ENCODE assay signal across 8 mouse cellular contexts in genomic region chr6:85333000-85333669, GRCm38 (mm10). TPM values are rescaled to one million over a fixed set of nuclear protein-coding genes. Genes with fewer than 3 reads are reported as not detected.
DNase-seq lines count a peak whose midpoint lies in the region; ATAC-seq and TF ChIP-seq lines count a peak whose summit lies in the region.

Gene Sfxn5 (minus strand): TSS chr6:85333422.

- TF ChIP-seq POLR2A in lung, adult 2 months (IDR thresholded peaks at IDR 0.05; ENCODE audit: borderline replicate concordance, extremely low read depth, low read depth, low read length) = peak; percentile 79; the same call in 1 of the 2 replicates

- in situ Hi-C loops in ES-E14 (cut with MboI; ENCODE audit: low sequenced_read_pairs in 2 of 2, unreplicated experiment in 2 of 2) = no loop called here

- WGBS in forebrain, embryonic 15.5 days = under 1% methylated on average over 49 of the region's 49 CpGs
- under 1% methylated on average over 49 of the region's 49 CpGs for WGBS in lung, adult 2 months

- peaks cover 2 to 6% of the 10 kb centered on the region in 2 experiments; a peak in 2 of 4 replicates for H3K4me1 ChIP-seq in ES-E14 (ENCODE audit: control insufficient read depth in 2 of 2, insufficient read depth in 2 of 2, low read length in 2 of 2, poor library complexity in 1 of 2)
- peaks cover 14% of the 10 kb centered on the region for H3K4me1 ChIP-seq in forebrain, embryonic 15.5 days
- H3K4me1 ChIP-seq in lung, adult 2 months (ENCODE audit: control insufficient read depth, insufficient read depth, low read length) = peaks cover 2% of the 10 kb centered on the region; the same call in 1 of the 2 replicates

- intact Hi-C loops in heart, postnatal 25 days (cut with DNase I) = no loop called here

- DNase-seq in ES-E14 (ENCODE audit: low read depth, low spot score) = peak; percentile 78
- DNase-seq in cerebellum, adult 11-12 months = peak; percentile 97
- peak; percentile 95 for DNase-seq in heart, postnatal 25 days (ENCODE audit: low spot score)
- peak; percentile 96 to 97 for DNase-seq in layer of hippocampus, adult 18-20 months (ENCODE audit: low spot score in 2 of 2)
- peak; percentile 96 for DNase-seq in lung, adult 2 months
- peak; percentile 87 to 91 for DNase-seq in thymus, adult 18-20 months

- H3K36me3 ChIP-seq in ES-E14 (ENCODE audit: control insufficient read depth, insufficient read depth, low read length, poor library complexity, severe bottlenecking) = no peaks in the 10 kb centered on the region
- H3K36me3 ChIP-seq in forebrain, embryonic 15.5 days = no peaks in the 10 kb centered on the region

- peak within 1 kb of the TSS; percentile 93 to 97 for H3K4me3 ChIP-seq in ES-E14 (ENCODE audit: insufficient read depth in 1 of 2, low read depth in 1 of 2, low read length in 2 of 2, poor library complexity in 1 of 2, severe bottlenecking in 1 of 2)
- H3K4me3 ChIP-seq in forebrain, embryonic 15.5 days = peak within 1 kb of the TSS; percentile 78
- peak within 1 kb of the TSS; percentile 92 for H3K4me3 ChIP-seq in lung, adult 2 months (replicated peaks; ENCODE audit: extremely low read depth, low read depth, low read length)

- H3K27me3 ChIP-seq in forebrain, embryonic 15.5 days = no peaks in the 10 kb centered on the region

- ATAC-seq in forebrain, embryonic 15.5 days (replicated peaks) = peak; percentile 98
- peak; percentile 90 for ATAC-seq in neutrophil, adult 5-6 weeks (ENCODE audit: extremely low read depth, insufficient number of reproducible peaks, low FRiP score, poor library complexity, severe bottlenecking)

- no peak for TF ChIP-seq CTCF in lung, adult 2 months (IDR thresholded peaks at IDR 0.05; ENCODE audit: insufficient read depth, low read length)

- peak within 1 kb of the TSS; percentile 75; the same call in 1 of the 2 replicates for H3K27ac ChIP-seq in ES-E14 (ENCODE audit: insufficient read depth, low read depth, low read length, poor library complexity, severe bottlenecking)
- H3K27ac ChIP-seq in forebrain, embryonic 15.5 days (replicated peaks) = peak within 1 kb of the TSS; percentile 92

- peak within 1 kb of the TSS; percentile 93 for H3K4me2 ChIP-seq in forebrain, embryonic 15.5 days (replicated peaks)

- peak within 1 kb of the TSS; percentile 91 for H3K9ac ChIP-seq in ES-E14 (ENCODE audit: insufficient read depth, low read depth, low read length, poor library complexity, severe bottlenecking)
- peak within 1 kb of the TSS; percentile 81 for H3K9ac ChIP-seq in forebrain, embryonic 15.5 days (replicated peaks)

- no peaks in the 10 kb centered on the region for H3K9me3 ChIP-seq in ES-E14 (ENCODE audit: control insufficient read depth, insufficient read depth, low read depth, low read length)
- no peaks in the 10 kb centered on the region for H3K9me3 ChIP-seq in forebrain, embryonic 15.5 days

TF ChIP-seq in ES-E14, 5 proteins besides CTCF, POLR2A, EP300 and RAD21:
- TF ChIP-seq HCFC1 (IDR thresholded peaks at IDR 0.05; ENCODE audit: borderline replicate concordance, insufficient read depth, low read length) = peak; percentile 97
- no peak for TF ChIP-seq ZC3H11A (IDR thresholded peaks at IDR 0.05; ENCODE audit: borderline replicate concordance, low read depth, low read length)
- peak; percentile 82 for TF ChIP-seq CHD2 (IDR thresholded peaks at IDR 0.05; ENCODE audit: low read depth, low read length)

RNA-seq across cellular contexts. Expression of gene Sfxn5, which starts in this region (rescaled TPM):
- total RNA-seq in ES-E14 (2012; rRNA removed) = 4.9 and 5.8 TPM in 2 replicates
- 24.2 and 25.3 TPM in 2 replicates for polyA plus RNA-seq in forebrain, embryonic 15.5 days (2015; fragmentation: Nextera tagmentation; extraction: Ambion mirVana)
- total RNA-seq in heart, postnatal 25 days (2021) = 1 to 10 TPM; 4.6 to 4.8 TPM
- 100 to 1,000 TPM; 177 TPM for total RNA-seq in layer of hippocampus, adult 18-20 months (2021)
- polyA plus RNA-seq in lung, adult 2 months (2012; rRNA removed) = 8.0 and 8.2 TPM in 2 replicates
- 104 and 118 TPM in 2 replicates for total RNA-seq in neutrophil, adult 5-6 weeks (2017)

Comparison
In these comparisons a context has a peak if more than half of its experiments do, and no peak if none do; other contexts are left out.
1. Peak in every context shown above with its lines: DNase-seq, ATAC-seq, H3K4me3 ChIP-seq and H3K27ac ChIP-seq.
2. RNA of gene Sfxn5 (total RNA-seq): 177 TPM in layer of hippocampus, adult 18-20 months and 104 to 118 TPM in neutrophil, adult 5-6 weeks; 4.9 to 5.8 TPM in ES-E14 and 4.6 to 4.8 TPM in heart, postnatal 25 days; every median in the first group is over 10 times any median in the second.